Mouse (Mus musculus) lung, adult 2 months (tissue): ENCODE measurements around the gene Olfr1410.

Source experiments
- CTCF ChIP-seq: fragments of 200-500 bp; IDR thresholded peaks from 2 replicates; pipeline ENCODE4 v1.5.1; 2011; ENCODE audit warnings: mild to moderate bottlenecking, low read length, control low read depth; ENCODE audit not compliant: insufficient read depth
- POLR2A ChIP-seq: fragments of 200-500 bp; IDR thresholded peaks from 2 replicates; pipeline ENCODE4 v1.6.1; 2011; ENCODE audit warnings: low read depth, mild to moderate bottlenecking, control low read depth, low read length, borderline replicate concordance; ENCODE audit errors: extremely low read depth

- TF ChIP-seq POLR2A (no peak), CTCF (no peak)
These were observed 12.8 kb downstream of the Olfr1410 start for GRCm38 (mm10) chr1:92618360-92618759.
